Mouse (Mus musculus) lung, adult 2 months (tissue): ENCODE data around the gene Barx2. TPM values are rescaled to one million over a fixed set of nuclear protein-coding genes. Genes with fewer than 3 reads are reported as not detected.

Source experiments
- DNase-seq: peaks from one replicate; pipeline ENCODE4 v3.0.0; 2022
- H3K4me1 ChIP-seq: fragments of 200-500 bp; 2 replicates; pipeline ENCODE4 v1.6.1; 2011; ENCODE audit warnings: low read length; ENCODE audit not compliant: control insufficient read depth, insufficient read depth
- H3K4me3 ChIP-seq: fragments of 200-500 bp; replicated peaks from 2 replicates; pipeline ENCODE3; 2011; ENCODE audit warnings: low read depth, mild to moderate bottlenecking, control low read depth, low read length; ENCODE audit errors: extremely low read depth
- CTCF ChIP-seq: fragments of 200-500 bp; IDR thresholded peaks from 2 replicates; pipeline ENCODE4 v1.5.1; 2011; ENCODE audit warnings: mild to moderate bottlenecking, low read length, control low read depth; ENCODE audit not compliant: insufficient read depth
- POLR2A ChIP-seq: fragments of 200-500 bp; IDR thresholded peaks from 2 replicates; pipeline ENCODE4 v1.6.1; 2011; ENCODE audit warnings: low read depth, mild to moderate bottlenecking, control low read depth, low read length, borderline replicate concordance; ENCODE audit errors: extremely low read depth
- WGBS: fragments of 180-500 bp; shearing (Covaris S2); methylation state at CpG from one replicate; pipeline ENCODE4 v1.1.7; 2018; 5-methylcytosine and 5-hydroxymethylcytosine counted together
- polyA plus RNA-seq: library from polyadenylated mRNA; depleted of rRNA; stranded (reverse); fragments of >200 nt; gene quantifications from 2 replicates; pipeline ENCODE4 v1.2.3, GENCODE M21; 2012

Gene Barx2
- polyA plus RNA-seq, 1 experiment, result 15.1 TPM

DNA sequence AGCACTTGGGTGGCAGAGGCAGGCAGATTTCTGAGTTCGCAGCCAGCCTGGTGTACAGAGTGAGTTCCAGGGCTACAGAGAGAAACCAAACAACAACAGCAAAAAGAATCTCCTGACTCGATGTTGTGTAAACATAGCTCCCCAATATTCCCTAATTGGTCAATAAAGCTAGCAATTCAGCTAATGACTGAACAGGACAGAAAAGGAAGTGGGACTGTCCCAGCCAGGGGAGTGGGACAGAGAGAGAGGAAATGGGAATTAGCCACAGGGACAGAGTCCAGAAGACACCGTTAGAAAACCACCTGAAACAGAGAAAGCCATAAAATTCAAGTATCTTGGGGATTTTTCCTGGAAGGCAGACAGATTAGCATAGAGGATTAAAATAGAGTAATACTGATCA is 18.0 kb upstream of the Barx2 start:
- TF ChIP-seq CTCF, result no peak
- TF ChIP-seq POLR2A, result no peak
- WGBS, result 57% methylated on average over 3 of the region's 3 CpGs
- DNase-seq, result no peak
- H3K4me3 ChIP-seq, result no peak overlapping the region
- no peaks in the 10 kb centered on the region for H3K4me1 ChIP-seq

DNA sequence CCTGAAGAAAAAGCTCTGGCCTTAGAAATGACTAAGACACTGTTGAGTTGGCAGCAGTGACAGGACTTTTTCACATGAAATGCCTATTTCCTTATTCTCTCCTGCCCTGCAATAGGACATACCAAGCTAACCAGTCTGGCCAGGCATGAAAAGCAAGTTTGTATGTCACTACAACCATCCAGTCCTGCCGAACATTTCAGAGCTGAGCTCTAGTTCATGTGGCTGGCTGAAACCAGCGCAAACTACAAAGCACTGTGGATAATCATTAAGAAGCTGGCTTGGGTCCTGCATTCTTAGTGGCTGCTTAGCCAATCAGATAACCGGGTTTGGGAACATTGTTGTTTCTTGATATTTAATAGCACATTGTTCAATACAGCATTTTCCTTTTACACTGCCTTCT is 13.5 kb upstream of the Barx2 start:
- TF ChIP-seq CTCF (no peak), POLR2A (no peak)
- no peaks in the 10 kb centered on the region for H3K4me1 ChIP-seq
- DNase-seq, result no peak
- H3K4me3 ChIP-seq, result no peak overlapping the region
- 54% methylated on average over 3 of the region's 3 CpGs for WGBS

DNA sequence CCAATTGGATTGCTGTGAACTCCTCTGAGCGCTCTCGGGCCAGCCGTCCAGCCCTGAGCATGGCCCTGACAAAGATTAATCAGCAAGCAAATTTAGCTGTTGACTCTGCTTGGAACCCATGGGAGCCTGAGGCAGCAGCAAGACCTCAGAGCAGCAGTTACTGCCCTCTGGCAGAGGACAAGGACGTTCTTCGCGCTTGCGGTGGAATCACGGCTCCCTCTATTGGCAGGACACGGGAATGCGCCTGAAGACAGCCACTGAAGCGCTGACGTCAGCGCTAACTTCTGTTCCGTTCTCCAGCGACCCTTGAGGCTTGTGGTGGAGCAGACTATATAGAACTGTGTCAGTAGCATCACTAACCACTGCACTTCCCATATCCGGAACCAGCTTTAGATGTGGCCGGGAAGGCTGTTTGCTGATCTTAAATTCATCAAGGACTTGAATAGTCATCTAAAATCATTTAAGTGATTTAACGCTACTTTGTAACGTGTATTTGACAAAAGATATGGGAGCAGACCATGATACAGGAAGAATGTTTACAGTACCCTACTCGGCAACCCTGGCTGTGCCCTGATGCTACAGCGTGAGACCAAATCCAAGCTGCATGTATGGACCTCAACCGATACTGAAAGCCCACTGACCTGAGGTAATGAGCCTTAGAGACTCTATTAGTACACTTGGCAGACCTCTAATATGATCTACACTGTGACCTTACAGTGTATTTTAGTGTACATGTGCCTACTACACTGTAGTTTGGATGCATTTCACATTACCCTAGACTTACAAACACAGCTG is 12.8 kb upstream of the Barx2 start:
- 12% methylated on average over 22 of the region's 22 CpGs for WGBS
- peak; percentile 70 for DNase-seq
- peak; percentile 97 for TF ChIP-seq CTCF
- TF ChIP-seq POLR2A, result no peak
- H3K4me1 ChIP-seq, result no peaks in the 10 kb centered on the region
- H3K4me3 ChIP-seq, result no peak overlapping the region

GRCm38 (mm10) chr9:31923529-31923928 is 10.3 kb upstream of the Barx2 start:
- Histone ChIP-seq H3K4me3 (no peak overlapping the region), H3K4me1 (no peaks in the 10 kb centered on the region)
- no peak for DNase-seq
- TF ChIP-seq POLR2A (no peak), CTCF (no peak)
- 70% methylated on average over 7 of the region's 7 CpGs for WGBS

DNA sequence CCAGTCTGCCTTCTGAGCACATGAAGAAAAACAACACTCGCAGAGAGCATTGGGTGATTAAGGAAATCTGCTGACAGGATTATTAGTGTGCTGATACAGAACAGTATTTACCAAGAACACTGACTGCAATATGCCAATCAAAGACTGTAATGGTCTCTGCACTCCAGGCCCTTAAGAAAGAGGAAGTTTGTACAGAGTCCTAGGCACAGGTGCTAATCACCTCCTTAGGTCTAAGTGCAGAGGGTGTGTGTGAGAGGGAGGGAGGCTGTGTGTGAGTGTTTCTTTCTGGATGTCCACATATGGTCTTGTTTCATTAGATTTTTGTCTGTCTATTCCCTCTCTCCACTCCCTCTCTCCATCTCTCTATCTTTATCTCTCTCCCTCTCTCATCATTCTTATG is 6.5 kb upstream of the Barx2 start:
- Histone ChIP-seq H3K4me1 (no peaks in the 10 kb centered on the region), H3K4me3 (no peak overlapping the region)
- no peak for DNase-seq
- 22% methylated on average over 1 of the region's 1 CpGs for WGBS
- TF ChIP-seq CTCF (no peak), POLR2A (no peak)

- 11% methylated on average over 9 of the region's 9 CpGs for WGBS
- no peak for TF ChIP-seq CTCF
- TF ChIP-seq POLR2A, result no peak
- no peaks in the 10 kb centered on the region; the same call in 1 of the 2 replicates for H3K4me1 ChIP-seq
- DNase-seq, result no peak
- H3K4me3 ChIP-seq, result no peak overlapping the region
Measured at GRCm38 (mm10) chr9:31916421-31916820, 3.2 kb upstream of the Barx2 start.

DNA sequence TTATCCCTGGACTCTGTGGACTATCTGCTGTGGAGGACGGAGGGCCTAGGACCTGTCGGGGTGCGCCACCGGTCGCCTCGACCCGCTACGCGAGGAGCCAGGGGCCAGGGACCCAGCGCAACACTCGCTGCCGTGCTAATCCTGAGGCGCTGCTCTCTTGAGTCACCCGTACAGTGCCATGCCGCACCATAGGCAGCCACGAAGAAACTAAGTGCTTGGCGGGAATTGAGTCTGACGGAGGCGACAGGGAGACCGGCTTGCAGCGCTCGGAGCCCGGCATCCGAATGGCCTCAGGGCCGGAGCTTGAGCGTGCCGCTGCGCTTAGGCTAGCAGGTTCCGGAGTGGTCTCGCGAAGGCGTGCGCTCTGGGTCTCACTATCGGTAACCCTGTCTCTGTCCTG is 1.6 kb upstream of the Barx2 start:
- Histone ChIP-seq H3K4me1 (no peaks in the 10 kb centered on the region; the same call in 1 of the 2 replicates), H3K4me3 (no peak overlapping the region)
- no peak for DNase-seq
- TF ChIP-seq CTCF, result no peak
- TF ChIP-seq POLR2A, result no peak
- WGBS, result 2% methylated on average over 34 of the region's 34 CpGs

- no peaks in the 10 kb centered on the region; the same call in 1 of the 2 replicates for H3K4me1 ChIP-seq
- H3K4me3 ChIP-seq, result no peak overlapping the region
- WGBS, result 2% methylated on average over 54 of the region's 54 CpGs
- TF ChIP-seq POLR2A (no peak), CTCF (no peak)
- no peak for DNase-seq
Measured at GRCm38 (mm10) chr9:31913739-31914591, 703 bp upstream of the Barx2 start.

DNA sequence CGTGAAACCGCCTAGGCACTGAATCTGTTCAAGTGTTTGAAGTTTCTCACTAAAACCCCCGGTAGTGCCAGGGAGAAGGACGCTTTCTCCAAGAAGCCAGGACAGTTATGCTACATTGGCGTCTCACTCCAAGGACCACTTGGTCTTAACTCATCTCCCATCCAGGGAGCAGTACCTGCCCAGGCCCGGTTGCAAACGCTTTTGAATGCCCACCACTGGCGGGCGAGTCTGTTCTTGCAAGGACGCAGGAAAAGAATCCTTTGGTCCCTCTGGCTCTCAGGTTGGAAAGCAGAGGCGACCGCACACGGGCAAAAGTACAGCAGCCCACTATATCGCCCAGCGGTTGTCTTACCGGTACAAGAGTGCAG is 725 bp downstream of the Barx2 start:
- WGBS, result 5% methylated on average over 16 of the region's 16 CpGs
- DNase-seq, result no peak
- TF ChIP-seq POLR2A (no peak), CTCF (no peak)
- Histone ChIP-seq H3K4me3 (peak overlapping the region; percentile 16), H3K4me1 (no peaks in the 10 kb centered on the region; the same call in 1 of the 2 replicates)

- WGBS, result 67% methylated on average over 5 of the region's 5 CpGs
- TF ChIP-seq CTCF (no peak), POLR2A (no peak)
- Histone ChIP-seq H3K4me1 (no peaks in the 10 kb centered on the region; the same call in 1 of the 2 replicates), H3K4me3 (no peak overlapping the region)
- no peak for DNase-seq
Measured at GRCm38 (mm10) chr9:31910221-31910620, 3.0 kb downstream of the Barx2 start.
